Mouse (Mus musculus) B cell, adult 2 months (primary cell): ENCODE measurements around the gene Ankfn1.

Experiments
- DNase-seq, 2 experiments: peaks; one replicate each; pipeline ENCODE4 v3.0.0; 2022

Gene Ankfn1

GRCm38 (mm10) chr11:89358546-89358945, 418.9 kb downstream of the Ankfn1 start:
- no peak for DNase-seq

DNA sequence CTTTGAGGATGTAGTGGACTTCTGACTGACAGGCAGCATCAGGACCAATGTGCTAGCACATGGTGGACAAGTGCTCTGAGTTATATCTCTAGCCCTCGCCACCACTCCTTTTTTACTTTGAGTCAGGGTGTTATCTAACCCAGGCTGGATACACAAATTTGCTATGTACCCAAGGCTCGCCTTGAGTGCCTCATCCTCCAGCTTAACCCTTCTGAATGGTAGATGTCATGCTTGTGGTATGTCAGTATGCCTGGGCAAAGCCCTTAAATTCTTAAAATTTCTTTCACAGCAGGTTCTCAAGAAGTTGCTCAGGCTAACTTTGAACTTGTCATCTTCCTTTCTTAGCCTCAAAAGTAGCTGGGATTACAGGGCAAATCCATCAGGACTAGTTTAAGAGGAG, 421.0 kb downstream of the Ankfn1 start:
- DNase-seq = no peak

DNA sequence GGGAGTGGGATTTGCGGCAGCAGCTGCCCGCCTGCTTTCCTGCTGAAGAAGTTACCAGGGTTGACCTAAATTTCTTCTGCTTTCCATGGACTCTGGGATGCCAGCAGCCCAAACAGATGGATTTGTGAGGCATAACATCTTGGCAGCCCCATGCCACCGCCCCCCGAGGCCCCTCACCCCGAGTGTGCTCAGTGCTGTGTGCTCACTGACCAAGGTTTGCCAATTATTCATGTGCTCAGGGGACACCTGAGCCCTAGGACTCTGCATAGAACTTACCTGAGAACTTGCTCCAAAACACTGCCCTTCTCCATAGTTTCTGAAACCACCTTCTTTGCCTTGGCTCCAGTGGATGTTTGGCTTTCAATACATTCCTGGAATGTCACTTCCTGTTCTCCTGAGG, 421.4 kb downstream of the Ankfn1 start:
- DNase-seq = no peak

- no peak for DNase-seq
These were observed 437.2 kb downstream of the Ankfn1 start for GRCm38 (mm10) chr11:89340238-89340637.
